Mouse (Mus musculus) right cerebral cortex, postnatal 4 days (tissue): ENCODE measurements around the gene BC030499.

Experiments
- DNase-seq: peaks from one replicate; pipeline ENCODE4 v3.0.0-alpha.2; 2022

BC030499 gene

GRCm38 (mm10) chr11:78310861-78311511 lies 20.3 kb downstream of the BC030499 start:
- no peak for DNase-seq

- DNase-seq, result no peak
Observed at GRCm38 (mm10) chr11:78313662-78314061, 23.0 kb downstream of the BC030499 start.

GRCm38 (mm10) chr11:78318411-78318810 lies 27.8 kb downstream of the BC030499 start:
- DNase-seq, result no peak

GRCm38 (mm10) chr11:78322076-78322831 lies 31.6 kb downstream of the BC030499 start:
- no peak for DNase-seq

- DNase-seq, result peak; percentile 60
Observed at GRCm38 (mm10) chr11:78322860-78323259, 32.2 kb downstream of the BC030499 start, which contains the start of gene Aldoc. TSS of gene Aldoc (plus strand) at chr11:78322968.

GRCm38 (mm10) chr11:78324000-78324785 lies 33.6 kb downstream of the BC030499 start:
- peak; percentile 53 for DNase-seq

GRCm38 (mm10) chr11:78324965-78325364 lies 34.3 kb downstream of the BC030499 start:
- no peak for DNase-seq

- DNase-seq, result no peak
Observed at GRCm38 (mm10) chr11:78327215-78327614, 36.6 kb downstream of the BC030499 start.

- peak; percentile 93 for DNase-seq
Observed at GRCm38 (mm10) chr11:78327634-78328511, 37.2 kb downstream of the BC030499 start, which contains the start of gene Pigs. TSS of gene Pigs (plus strand) at chr11:78328415.

GRCm38 (mm10) chr11:78328512-78329056 lies 37.9 kb downstream of the BC030499 start:
- no peak for DNase-seq

GRCm38 (mm10) chr11:78332676-78333075 lies 42.0 kb downstream of the BC030499 start:
- no peak for DNase-seq

GRCm38 (mm10) chr11:78333992-78334391 lies 43.4 kb downstream of the BC030499 start:
- no peak for DNase-seq

GRCm38 (mm10) chr11:78337040-78337439 lies 46.4 kb downstream of the BC030499 start:
- no peak for DNase-seq

GRCm38 (mm10) chr11:78341702-78342101 lies 51.1 kb downstream of the BC030499 start:
- no peak for DNase-seq

GRCm38 (mm10) chr11:78343381-78344327 lies 53.0 kb downstream of the BC030499 start, which contains the start of gene Unc119:
TSS of gene Unc119 (plus strand) at chr11:78343482.
- DNase-seq, result peak; percentile 75

GRCm38 (mm10) chr11:78344328-78344889 lies 53.8 kb downstream of the BC030499 start:
- DNase-seq, result no peak

- DNase-seq, result no peak
Observed at GRCm38 (mm10) chr11:78344890-78345715, 54.5 kb downstream of the BC030499 start.

GRCm38 (mm10) chr11:78345801-78346200 lies 55.2 kb downstream of the BC030499 start:
- DNase-seq, result no peak
